Mouse (Mus musculus): Measurements from ENCODE around the gene Ermap. TPM values are rescaled to one million over a fixed set of nuclear protein-coding genes. Genes with fewer than 3 reads are reported as not detected.

The Ermap gene
- polyA plus RNA-seq, 1 experiment from 2014 or later = 0.49 TPM

DNA sequence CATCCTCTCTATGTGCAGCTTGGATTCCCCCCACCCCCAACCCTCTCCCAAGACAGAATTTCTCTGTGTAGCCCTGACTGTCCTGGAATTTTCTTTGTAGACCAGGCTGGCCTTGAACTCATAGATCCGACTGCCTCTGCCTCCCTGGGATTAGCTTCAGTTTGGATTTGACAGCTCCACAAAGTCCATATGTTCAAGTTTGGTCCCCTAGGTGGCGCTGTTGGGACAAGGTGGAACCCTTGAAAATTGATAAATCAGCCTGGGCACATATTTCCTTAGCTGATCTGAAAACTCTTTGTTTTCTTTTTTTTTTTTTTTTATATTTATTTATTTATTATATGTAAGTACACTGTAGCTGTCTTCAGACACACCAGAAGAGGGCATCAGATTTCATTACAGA, 32.6 kb downstream of the Ermap start:
- no peak overlapping the region for H3K4me2 ChIP-seq (replicated peaks; ENCODE audit: low read depth, low read length)
- H3K27ac ChIP-seq (ENCODE audit: low read depth, low read length) = no peak overlapping the region
- no peak overlapping the region for H3K9ac ChIP-seq (ENCODE audit: low read depth, low read length)
- ATAC-seq (ENCODE audit: low FRiP score, low TSS enrichment) = no peak
- H3K27me3 ChIP-seq (ENCODE audit: control insufficient read depth, insufficient read depth, low read length) = no peaks in the 10 kb centered on the region
- no peaks in the 10 kb centered on the region for H3K4me1 ChIP-seq (ENCODE audit: control insufficient read depth, insufficient read depth, low read length)
- H3K4me3 ChIP-seq (ENCODE audit: low read length) = no peak overlapping the region
- 28% methylated on average over 2 of the region's 2 CpGs for whole genome bisulfite sequencing
- no peaks in the 10 kb centered on the region for H3K9me3 ChIP-seq (ENCODE audit: control insufficient read depth, low read length)
- H3K36me3 ChIP-seq (ENCODE audit: control insufficient read depth, insufficient read depth, low read length) = no peaks in the 10 kb centered on the region

DNA sequence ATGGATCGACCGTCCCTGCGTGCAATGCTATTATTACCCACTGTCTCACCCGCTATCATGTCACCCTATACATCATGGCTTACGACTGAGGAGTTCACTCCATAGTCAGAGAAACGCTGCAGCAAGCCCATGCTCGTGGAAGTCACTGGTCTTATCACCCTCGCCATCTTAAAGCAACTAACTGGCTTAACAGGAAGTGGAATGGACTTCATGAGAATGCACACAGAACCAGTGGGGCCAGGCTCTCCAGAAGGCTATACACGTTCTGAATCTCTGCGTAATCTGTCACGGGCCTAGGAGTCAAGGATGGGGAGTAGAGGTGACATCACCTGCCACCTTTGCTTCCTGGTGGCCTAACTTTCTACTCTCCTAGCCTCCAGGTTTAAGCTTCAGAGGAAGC, 41.1 kb downstream of the Ermap start:
- Histone ChIP-seq H3K9ac (ENCODE audit: low read depth, low read length) (no peak overlapping the region), H3K4me2 (replicated peaks; ENCODE audit: low read depth, low read length) (no peak overlapping the region), H3K27ac (ENCODE audit: low read depth, low read length) (no peak overlapping the region), H3K4me1 (ENCODE audit: control insufficient read depth, insufficient read depth, low read length) (no peaks in the 10 kb centered on the region), H3K4me3 (ENCODE audit: low read length) (no peak overlapping the region), H3K27me3 (ENCODE audit: control insufficient read depth, insufficient read depth, low read length) (no peaks in the 10 kb centered on the region), H3K36me3 (ENCODE audit: control insufficient read depth, insufficient read depth, low read length) (no peaks in the 10 kb centered on the region), H3K9me3 (ENCODE audit: control insufficient read depth, low read length) (no peaks in the 10 kb centered on the region)
- 67% methylated on average over 11 of the region's 11 CpGs for WGBS
- no peak for ATAC-seq (ENCODE audit: low FRiP score, low TSS enrichment)

GRCm38 (mm10) chr4:119147347-119147746, 42.5 kb downstream of the Ermap start:
- H3K9ac ChIP-seq (ENCODE audit: low read depth, low read length) = no peak overlapping the region
- H3K4me2 ChIP-seq (replicated peaks; ENCODE audit: low read depth, low read length) = no peak overlapping the region
- ATAC-seq (ENCODE audit: low FRiP score, low TSS enrichment) = no peak
- no peaks in the 10 kb centered on the region for H3K4me1 ChIP-seq (ENCODE audit: control insufficient read depth, insufficient read depth, low read length)
- no peaks in the 10 kb centered on the region for H3K27me3 ChIP-seq (ENCODE audit: control insufficient read depth, insufficient read depth, low read length)
- no peak overlapping the region for H3K4me3 ChIP-seq (ENCODE audit: low read length)
- H3K36me3 ChIP-seq (ENCODE audit: control insufficient read depth, insufficient read depth, low read length) = no peaks in the 10 kb centered on the region
- 82% methylated on average over 5 of the region's 5 CpGs for WGBS
- no peaks in the 10 kb centered on the region for H3K9me3 ChIP-seq (ENCODE audit: control insufficient read depth, low read length)
- no peak overlapping the region for H3K27ac ChIP-seq (ENCODE audit: low read depth, low read length)

DNA sequence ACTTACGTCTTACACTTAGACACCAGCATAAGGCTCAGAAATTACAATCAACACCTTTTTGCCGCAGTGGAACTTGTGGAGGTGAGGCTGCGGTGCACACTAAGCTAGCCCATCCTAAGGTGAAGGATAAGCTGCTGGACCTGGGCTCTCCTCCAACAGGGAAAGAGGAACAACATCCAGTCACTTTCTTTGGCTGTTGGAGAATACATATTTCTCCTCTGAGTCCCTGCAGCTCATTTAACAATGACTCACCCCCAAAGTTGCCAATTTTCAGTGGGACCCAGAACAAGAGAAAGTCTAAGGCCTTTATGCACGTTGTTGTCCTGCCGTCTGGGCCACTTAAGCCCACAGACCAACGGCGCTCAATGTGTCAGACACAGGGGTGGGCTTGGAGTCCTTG, 43.0 kb downstream of the Ermap start:
- WGBS = 90% methylated on average over 7 of the region's 7 CpGs
- Histone ChIP-seq H3K36me3 (ENCODE audit: control insufficient read depth, insufficient read depth, low read length) (no peaks in the 10 kb centered on the region), H3K9me3 (ENCODE audit: control insufficient read depth, low read length) (no peaks in the 10 kb centered on the region), H3K4me3 (ENCODE audit: low read length) (no peak overlapping the region), H3K4me2 (replicated peaks; ENCODE audit: low read depth, low read length) (no peak overlapping the region), H3K27me3 (ENCODE audit: control insufficient read depth, insufficient read depth, low read length) (no peaks in the 10 kb centered on the region), H3K4me1 (ENCODE audit: control insufficient read depth, insufficient read depth, low read length) (no peaks in the 10 kb centered on the region), H3K27ac (ENCODE audit: low read depth, low read length) (no peak overlapping the region), H3K9ac (ENCODE audit: low read depth, low read length) (no peak overlapping the region)
- no peak for ATAC-seq (ENCODE audit: low FRiP score, low TSS enrichment)

DNA sequence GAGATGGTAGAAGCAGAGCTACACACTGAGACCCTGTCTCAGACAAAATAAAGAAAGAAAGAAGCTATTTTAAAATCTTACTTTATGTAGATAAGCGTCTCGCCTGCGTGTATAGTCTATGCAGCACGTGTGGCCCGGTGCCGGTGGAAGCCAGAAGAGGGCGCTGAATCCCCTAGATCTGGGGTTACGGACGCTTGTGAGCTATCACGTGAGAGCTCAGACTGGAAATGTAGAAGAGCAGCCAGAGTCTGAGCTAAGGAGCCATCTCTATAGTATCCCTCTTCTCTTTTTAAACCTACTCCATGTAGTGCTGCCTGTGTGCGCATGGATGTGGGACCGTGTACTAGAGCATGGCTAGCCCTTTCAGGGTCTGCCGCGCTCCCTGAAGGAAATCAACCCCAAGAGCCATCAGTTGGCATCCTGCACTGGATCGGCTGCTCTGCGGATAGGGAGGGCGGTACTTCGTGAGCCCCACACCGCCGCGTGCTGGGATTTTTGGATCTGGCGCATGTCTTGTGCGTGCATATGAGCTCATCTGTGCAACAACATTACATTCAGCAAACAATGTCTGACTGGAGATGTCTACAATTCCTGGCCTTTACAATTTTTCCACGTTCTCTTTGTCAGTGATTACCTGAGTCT, 47.5 kb downstream of the Ermap start:
- Histone ChIP-seq H3K36me3 (ENCODE audit: control insufficient read depth, insufficient read depth, low read length) (no peaks in the 10 kb centered on the region; the same call in 1 of the 2 replicates), H3K9ac (ENCODE audit: low read depth, low read length) (peak overlapping the region; percentile 29; the same call in 1 of the 2 replicates), H3K4me2 (replicated peaks; ENCODE audit: low read depth, low read length) (peak overlapping the region; percentile 43), H3K27me3 (ENCODE audit: control insufficient read depth, insufficient read depth, low read length) (no peaks in the 10 kb centered on the region), H3K27ac (ENCODE audit: low read depth, low read length) (no peak overlapping the region), H3K9me3 (ENCODE audit: control insufficient read depth, low read length) (no peaks in the 10 kb centered on the region), H3K4me3 (ENCODE audit: low read length) (peak overlapping the region; percentile 16; the same call in 1 of the 2 replicates), H3K4me1 (ENCODE audit: control insufficient read depth, insufficient read depth, low read length) (no peaks in the 10 kb centered on the region)
- WGBS = 28% methylated on average over 24 of the region's 24 CpGs
- peak; percentile 85 for ATAC-seq (ENCODE audit: low FRiP score, low TSS enrichment)

DNA sequence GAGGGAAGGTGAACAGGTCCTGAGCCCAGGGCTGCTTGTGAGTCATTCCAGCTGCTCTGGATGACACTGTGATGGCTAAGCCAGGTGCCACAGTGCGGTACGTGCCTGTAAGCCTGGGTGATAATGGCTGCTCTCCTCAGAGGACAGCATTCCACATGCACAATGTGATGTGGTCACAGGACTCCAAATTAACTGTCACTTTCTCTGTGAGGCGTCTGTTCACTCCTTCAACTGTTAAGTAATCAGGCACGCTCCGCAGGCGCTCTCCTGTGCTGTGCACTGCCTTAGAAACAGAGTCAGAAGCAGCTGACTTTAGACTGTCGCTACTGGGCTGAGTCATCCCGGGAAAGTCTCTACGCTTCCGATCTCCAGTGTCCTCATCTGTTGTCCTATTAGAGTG, 48.6 kb downstream of the Ermap start:
- Histone ChIP-seq H3K4me3 (ENCODE audit: low read length) (no peak overlapping the region), H3K4me1 (ENCODE audit: control insufficient read depth, insufficient read depth, low read length) (no peaks in the 10 kb centered on the region), H3K27me3 (ENCODE audit: control insufficient read depth, insufficient read depth, low read length) (no peaks in the 10 kb centered on the region), H3K9me3 (ENCODE audit: control insufficient read depth, low read length) (no peaks in the 10 kb centered on the region), H3K27ac (ENCODE audit: low read depth, low read length) (no peak overlapping the region), H3K9ac (ENCODE audit: low read depth, low read length) (no peak overlapping the region), H3K4me2 (replicated peaks; ENCODE audit: low read depth, low read length) (no peak overlapping the region), H3K36me3 (ENCODE audit: control insufficient read depth, insufficient read depth, low read length) (peaks cover 10% of the 10 kb centered on the region)
- 69% methylated on average over 10 of the region's 10 CpGs for WGBS
- ATAC-seq (ENCODE audit: low FRiP score, low TSS enrichment) = no peak; the same call in 1 of the 2 replicates

DNA sequence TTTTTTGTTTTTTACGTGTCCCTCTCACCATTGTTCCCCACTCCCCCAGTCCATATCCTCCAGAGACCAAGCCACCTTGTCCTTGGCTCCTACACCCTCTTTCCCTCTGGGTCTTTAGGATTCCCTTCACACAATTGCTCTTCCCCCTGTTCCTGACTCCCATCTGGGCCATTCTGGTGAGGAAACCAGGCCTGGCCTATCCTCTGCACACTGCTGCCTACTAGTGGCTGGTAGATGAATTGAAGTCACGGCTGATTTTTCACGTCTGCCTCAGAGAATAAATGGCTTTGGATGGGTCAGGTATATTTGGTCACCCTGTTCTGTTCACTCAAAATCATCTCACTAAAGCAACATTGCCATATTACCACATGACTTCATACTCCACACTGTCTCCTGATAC, 49.7 kb downstream of the Ermap start:
- no peaks in the 10 kb centered on the region for H3K27me3 ChIP-seq (ENCODE audit: control insufficient read depth, insufficient read depth, low read length)
- WGBS = 55% methylated on average over 3 of the region's 3 CpGs
- H3K36me3 ChIP-seq (ENCODE audit: control insufficient read depth, insufficient read depth, low read length) = peaks cover 20% of the 10 kb centered on the region
- no peak overlapping the region for H3K4me3 ChIP-seq (ENCODE audit: low read length)
- H3K4me1 ChIP-seq (ENCODE audit: control insufficient read depth, insufficient read depth, low read length) = no peaks in the 10 kb centered on the region
- no peak overlapping the region for H3K4me2 ChIP-seq (replicated peaks; ENCODE audit: low read depth, low read length)
- no peak overlapping the region for H3K27ac ChIP-seq (ENCODE audit: low read depth, low read length)
- ATAC-seq (ENCODE audit: low FRiP score, low TSS enrichment) = no peak
- H3K9me3 ChIP-seq (ENCODE audit: control insufficient read depth, low read length) = no peaks in the 10 kb centered on the region
- no peak overlapping the region for H3K9ac ChIP-seq (ENCODE audit: low read depth, low read length)

DNA sequence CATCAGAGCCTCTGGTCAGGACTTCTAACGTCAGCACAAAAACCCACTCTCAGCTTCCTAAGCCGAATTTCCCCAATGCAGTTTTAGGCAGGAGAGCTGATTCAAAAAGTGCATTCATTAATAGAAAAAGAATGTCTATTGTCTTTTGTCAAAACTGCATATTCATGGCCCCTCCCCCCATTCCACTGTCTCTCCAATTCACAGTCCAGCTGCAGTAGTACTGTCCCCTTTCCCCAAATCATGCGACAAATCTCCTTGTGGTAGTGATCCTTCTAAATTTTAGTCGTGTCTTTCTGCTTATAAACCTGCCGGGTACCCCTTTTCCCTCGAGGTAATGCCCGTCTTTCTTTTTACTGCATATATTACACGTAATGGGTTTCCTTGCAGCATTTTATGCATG, 51.0 kb downstream of the Ermap start:
- WGBS = 70% methylated on average over 8 of the region's 8 CpGs
- Histone ChIP-seq H3K36me3 (ENCODE audit: control insufficient read depth, insufficient read depth, low read length) (peaks cover 33% of the 10 kb centered on the region), H3K4me3 (ENCODE audit: low read length) (peak overlapping the region; percentile 9; the same call in 1 of the 2 replicates), H3K27me3 (ENCODE audit: control insufficient read depth, insufficient read depth, low read length) (no peaks in the 10 kb centered on the region), H3K9ac (ENCODE audit: low read depth, low read length) (no peak overlapping the region), H3K4me2 (replicated peaks; ENCODE audit: low read depth, low read length) (peak overlapping the region; percentile 33), H3K9me3 (ENCODE audit: control insufficient read depth, low read length) (no peaks in the 10 kb centered on the region), H3K27ac (ENCODE audit: low read depth, low read length) (no peak overlapping the region), H3K4me1 (ENCODE audit: control insufficient read depth, insufficient read depth, low read length) (no peaks in the 10 kb centered on the region)
- no peak for ATAC-seq (ENCODE audit: low FRiP score, low TSS enrichment)

DNA sequence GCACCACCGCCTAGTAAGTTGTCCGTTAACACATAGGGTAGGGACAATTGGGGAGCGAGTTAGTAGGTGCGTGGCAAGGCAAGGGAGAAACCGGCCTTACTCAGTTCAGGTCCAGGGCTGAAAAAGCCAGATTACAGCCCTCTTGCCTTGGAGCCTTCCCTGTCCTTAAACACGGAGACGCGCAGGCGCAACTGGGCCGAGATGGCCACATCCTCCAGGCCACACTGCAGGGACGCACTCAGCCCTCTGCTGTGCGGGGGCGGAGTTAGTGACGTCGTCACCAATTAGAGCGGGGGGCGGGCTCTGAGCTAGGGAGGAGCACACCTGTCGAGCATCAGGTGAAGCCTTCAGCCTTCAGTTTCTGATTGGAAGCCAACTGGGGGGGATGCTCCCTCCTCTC, 51.6 kb downstream of the Ermap start:
- H3K4me1 ChIP-seq (ENCODE audit: control insufficient read depth, insufficient read depth, low read length) = no peaks in the 10 kb centered on the region
- H3K27me3 ChIP-seq (ENCODE audit: control insufficient read depth, insufficient read depth, low read length) = no peaks in the 10 kb centered on the region
- WGBS = 12% methylated on average over 18 of the region's 18 CpGs
- H3K36me3 ChIP-seq (ENCODE audit: control insufficient read depth, insufficient read depth, low read length) = peaks cover 39% of the 10 kb centered on the region
- peak overlapping the region; percentile 33 for H3K4me2 ChIP-seq (replicated peaks; ENCODE audit: low read depth, low read length)
- H3K27ac ChIP-seq (ENCODE audit: low read depth, low read length) = no peak overlapping the region
- peak overlapping the region; percentile 9; the same call in 1 of the 2 replicates for H3K4me3 ChIP-seq (ENCODE audit: low read length)
- H3K9ac ChIP-seq (ENCODE audit: low read depth, low read length) = no peak overlapping the region; the same call in 1 of the 2 replicates
- no peaks in the 10 kb centered on the region for H3K9me3 ChIP-seq (ENCODE audit: control insufficient read depth, low read length)
- peak; percentile 88 for ATAC-seq (ENCODE audit: low FRiP score, low TSS enrichment)

All from kidney, embryonic 14.5 days (tissue).